19 mouse cellular contexts compared by ENCODE assay signal in the genomic region with DNA sequence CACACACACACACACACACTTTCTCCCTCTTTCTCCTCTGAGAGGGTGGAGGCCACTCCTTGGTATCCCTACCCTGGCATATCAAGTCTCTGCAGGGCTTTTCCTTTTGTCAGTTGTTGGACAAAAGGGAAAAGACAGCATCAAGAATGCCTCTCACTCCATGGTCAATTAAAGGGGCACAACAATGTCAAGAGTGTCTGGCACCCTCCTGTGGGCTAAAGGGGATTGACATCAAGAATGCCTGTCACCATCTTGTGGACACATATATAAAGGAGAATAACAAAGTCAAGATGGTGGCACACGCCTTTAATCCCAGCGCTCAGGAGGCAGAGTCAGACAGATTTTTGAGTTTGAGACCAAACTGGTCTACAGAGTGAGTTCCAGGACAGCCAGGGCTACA. TPM values are rescaled to one million over a fixed set of nuclear protein-coding genes. Genes with fewer than 3 reads are reported as not detected.
"Had no signal": no experiment of that assay in that cellular context is flagged by ENCODE, and none has a peak within 500 bp of the region (broad histone marks: within the 10 kb centered on the region; RNA-seq: fewer than 3 reads in every experiment).

No protein-coding gene starts in this region.

- H3K36me3 ChIP-seq: limb, embryonic 12.5 days; liver, embryonic 13.5 days; lung, embryonic 15.5 days; neural tube, embryonic 13.5 days had no signal

- H3K4me3 ChIP-seq: layer of hippocampus, adult 2 months; limb, embryonic 12.5 days; liver, embryonic 13.5 days; lung, embryonic 15.5 days; megakaryocyte, embryonic 14.5 days; neural tube, embryonic 13.5 days had no signal

- DNase-seq: kidney, postnatal 4 days; liver; liver, embryonic 13.5 days; liver, postnatal 0 days; lung, postnatal 14 days; retina, postnatal 1 day; right cerebral cortex, postnatal 4 days; spleen, adult 18-20 months; thymus, adult 18-20 months; thymus, postnatal 25 days had no signal

- ATAC-seq: liver, postnatal 0 days; midbrain, embryonic 16.5 days had no signal

- H3K4me2 ChIP-seq: limb, embryonic 12.5 days; liver, embryonic 13.5 days; lung, embryonic 15.5 days; midbrain, embryonic 11.5 days; neural tube, embryonic 13.5 days had no signal

- H3K9me3 ChIP-seq: limb, embryonic 12.5 days; liver, embryonic 13.5 days; lung, embryonic 15.5 days; neural tube, embryonic 13.5 days had no signal

- H3K4me1 ChIP-seq: limb, embryonic 12.5 days; liver, embryonic 13.5 days; lung, embryonic 15.5 days; megakaryocyte, embryonic 14.5 days; neural tube, embryonic 13.5 days had no signal

- H3K27ac ChIP-seq: layer of hippocampus, adult 2 months; limb, embryonic 12.5 days; liver, embryonic 13.5 days; lung, embryonic 15.5 days; macrophage; neural tube, embryonic 13.5 days had no signal

- H3K9ac ChIP-seq: limb, embryonic 12.5 days; liver, embryonic 13.5 days; liver, postnatal 0 days; lung, embryonic 15.5 days; neural tube, embryonic 13.5 days had no signal

- H3K27me3 ChIP-seq: limb, embryonic 12.5 days; liver, embryonic 13.5 days; lung, embryonic 15.5 days; neural tube, embryonic 13.5 days had no signal

RNA-seq across cellular contexts. Expression of a gene that starts 4.8 kb away (rescaled TPM):
- polyA plus RNA-seq: macrophage had no signal

RNA-seq across cellular contexts. Expression of a gene that starts 17.3 kb away (rescaled TPM):
- polyA plus RNA-seq: limb, embryonic 12.5 days; liver, embryonic 13.5 days; liver, postnatal 0 days; lung, embryonic 15.5 days; macrophage; midbrain, embryonic 11.5 days; midbrain, embryonic 16.5 days; neural tube, embryonic 13.5 days; stomach, embryonic 14.5 days had no signal

RNA-seq across cellular contexts. Expression of a gene that starts 22.1 kb away (rescaled TPM):
- polyA plus RNA-seq: limb, embryonic 12.5 days; liver, embryonic 13.5 days; liver, postnatal 0 days; lung, embryonic 15.5 days; macrophage; midbrain, embryonic 11.5 days; midbrain, embryonic 16.5 days; neural tube, embryonic 13.5 days; stomach, embryonic 14.5 days had no signal
